In the genomic region with DNA sequence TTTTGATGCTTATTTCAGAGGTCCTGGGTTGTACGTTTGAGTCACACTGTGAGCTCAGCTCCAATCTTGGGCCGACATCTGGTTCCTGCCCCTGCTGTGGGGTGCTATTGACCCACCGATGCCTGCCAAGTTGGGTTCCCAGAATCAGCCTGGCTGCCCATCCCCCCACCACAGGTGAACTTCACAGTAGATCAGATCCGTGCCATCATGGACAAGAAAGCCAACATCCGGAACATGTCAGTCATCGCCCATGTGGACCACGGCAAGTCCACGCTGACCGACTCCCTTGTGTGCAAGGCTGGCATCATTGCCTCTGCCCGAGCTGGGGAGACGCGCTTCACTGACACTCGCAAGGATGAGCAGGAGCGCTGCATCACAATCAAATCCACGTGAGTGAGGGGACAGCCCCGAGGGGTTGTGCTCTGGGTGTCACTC, we compare ENCODE assay signal across 7 mouse cellular contexts. TPM values are rescaled to one million over a fixed set of nuclear protein-coding genes. Genes with fewer than 3 reads are reported as not detected.
A peak's percentile ranks its signal among the peaks of the same experiment; 100 is the strongest.
DNase-seq lines count a peak whose midpoint lies in the region; ATAC-seq lines count a peak whose summit lies in the region.

No protein-coding gene starts in this region.

- peak; percentile 66 for DNase-seq in thymus, postnatal 4 days
- DNase-seq in thymus, postnatal 0 days (ENCODE audit: low spot score), result no peak
- DNase-seq in cerebellum, postnatal 14 days, result peak; percentile 62 to 76
- DNase-seq in hindbrain, embryonic 10.5 days (ENCODE audit: low spot score), result no peak
- peak; percentile 65 for DNase-seq in liver
- no peak for DNase-seq in ovary, adult 18-20 months (ENCODE audit: low spot score)

- H3K36me3 ChIP-seq in hindbrain, embryonic 10.5 days, result peaks cover 55% of the 10 kb centered on the region
- peaks cover 41% of the 10 kb centered on the region for H3K36me3 ChIP-seq in stomach, embryonic 16.5 days (ENCODE audit: control insufficient read depth, insufficient read depth, low read length)

- H3K4me3 ChIP-seq in hindbrain, embryonic 10.5 days, result peak overlapping the region; percentile 100
- peak overlapping the region; percentile 99 for H3K4me3 ChIP-seq in stomach, embryonic 16.5 days (replicated peaks; ENCODE audit: low read length)

- no peaks in the 10 kb centered on the region for H3K9me3 ChIP-seq in hindbrain, embryonic 10.5 days
- no peaks in the 10 kb centered on the region for H3K9me3 ChIP-seq in stomach, embryonic 16.5 days (replicated peaks; ENCODE audit: control insufficient read depth, low read length)

- H3K4me1 ChIP-seq in hindbrain, embryonic 10.5 days (replicated peaks), result peaks cover 71% of the 10 kb centered on the region
- peaks cover 52% of the 10 kb centered on the region for H3K4me1 ChIP-seq in stomach, embryonic 16.5 days (ENCODE audit: control insufficient read depth, insufficient read depth, low read length)

- H3K9ac ChIP-seq in stomach, embryonic 16.5 days (ENCODE audit: low read length), result peak overlapping the region; percentile 99

- peak overlapping the region; percentile 80 for H3K4me2 ChIP-seq in stomach, embryonic 16.5 days (ENCODE audit: low read depth, low read length)

- H3K27me3 ChIP-seq in hindbrain, embryonic 10.5 days (ENCODE audit: insufficient read depth, poor library complexity, severe bottlenecking), result no peaks in the 10 kb centered on the region
- no peaks in the 10 kb centered on the region for H3K27me3 ChIP-seq in stomach, embryonic 16.5 days (ENCODE audit: control insufficient read depth, insufficient read depth, low read length)

- peak overlapping the region; percentile 98 for H3K27ac ChIP-seq in hindbrain, embryonic 10.5 days
- H3K27ac ChIP-seq in stomach, embryonic 16.5 days (ENCODE audit: low read length), result peak overlapping the region; percentile 91

- ATAC-seq in stomach, embryonic 16.5 days (ENCODE audit: insufficient read depth, low FRiP score), result no peak

- WGBS in hindbrain, embryonic 10.5 days, result 20% methylated on average over 16 of the region's 16 CpGs
- 8% methylated on average over 16 of the region's 16 CpGs for WGBS in stomach, embryonic 16.5 days

RNA-seq across cellular contexts. Expression of gene Eef2, which starts 1.1 kb away (rescaled TPM):
- 612 and 638 TPM in 2 replicates for polyA plus RNA-seq in thymus, postnatal 0 days (2015; fragmentation: Nextera tagmentation; extraction: Ambion mirVana)
- 495 and 570 TPM in 2 replicates for polyA plus RNA-seq in hindbrain, embryonic 10.5 days (2016; fragmentation: Nextera tagmentation; extraction: Ambion mirVana)
- polyA plus RNA-seq in stomach, embryonic 16.5 days (2015; fragmentation: Nextera tagmentation; extraction: Ambion mirVana), result 533 and 575 TPM in 2 replicates

RNA-seq across cellular contexts. Expression of gene Dapk3, which starts 5.3 kb away (rescaled TPM):
- 47.8 and 54.1 TPM in 2 replicates for polyA plus RNA-seq in thymus, postnatal 0 days (2015; fragmentation: Nextera tagmentation; extraction: Ambion mirVana)
- polyA plus RNA-seq in hindbrain, embryonic 10.5 days (2016; fragmentation: Nextera tagmentation; extraction: Ambion mirVana), result 58.3 and 75.6 TPM in 2 replicates
- 30.5 and 32.4 TPM in 2 replicates for polyA plus RNA-seq in stomach, embryonic 16.5 days (2015; fragmentation: Nextera tagmentation; extraction: Ambion mirVana)

RNA-seq across cellular contexts. Expression of gene 4930442H23Rik, which starts 6.1 kb away (rescaled TPM):
- not detected in 2 replicates for polyA plus RNA-seq in thymus, postnatal 0 days (2015; fragmentation: Nextera tagmentation; extraction: Ambion mirVana)
- not detected in 2 replicates for polyA plus RNA-seq in hindbrain, embryonic 10.5 days (2016; fragmentation: Nextera tagmentation; extraction: Ambion mirVana)
- not detected in 2 replicates for polyA plus RNA-seq in stomach, embryonic 16.5 days (2015; fragmentation: Nextera tagmentation; extraction: Ambion mirVana)

RNA-seq across cellular contexts. Expression of gene Pias4, which starts 9.8 kb away (rescaled TPM):
- 37.3 and 39.0 TPM in 2 replicates for polyA plus RNA-seq in thymus, postnatal 0 days (2015; fragmentation: Nextera tagmentation; extraction: Ambion mirVana)
- 64.1 and 72.2 TPM in 2 replicates for polyA plus RNA-seq in hindbrain, embryonic 10.5 days (2016; fragmentation: Nextera tagmentation; extraction: Ambion mirVana)
- polyA plus RNA-seq in stomach, embryonic 16.5 days (2015; fragmentation: Nextera tagmentation; extraction: Ambion mirVana), result 34.8 and 35.8 TPM in 2 replicates

RNA-seq across cellular contexts. Expression of gene Nmrk2, which starts 24.3 kb away (rescaled TPM):
- polyA plus RNA-seq in thymus, postnatal 0 days (2015; fragmentation: Nextera tagmentation; extraction: Ambion mirVana), result 0.08 TPM in 1 of 2 replicates, not detected in the other
- polyA plus RNA-seq in hindbrain, embryonic 10.5 days (2016; fragmentation: Nextera tagmentation; extraction: Ambion mirVana), result not detected in 2 replicates
- 0.57 TPM in 1 of 2 replicates, not detected in the other for polyA plus RNA-seq in stomach, embryonic 16.5 days (2015; fragmentation: Nextera tagmentation; extraction: Ambion mirVana)

Comparison
In these comparisons a context has a peak if more than half of its experiments do, and no peak if none do; other contexts are left out.
1. DNase-seq: peak in thymus, postnatal 4 days (single experiment), cerebellum, postnatal 14 days (2 of 2) and liver (single experiment); none in thymus, postnatal 0 days (single experiment), hindbrain, embryonic 10.5 days (single experiment) and ovary, adult 18-20 months (single experiment).